Mouse (Mus musculus) hematopoietic stem cell, adult 5-6 weeks (primary cell): ENCODE data around the gene Shb. TPM values are rescaled to one million over a fixed set of nuclear protein-coding genes. Genes with fewer than 3 reads are reported as not detected.

Source experiments
- ATAC-seq, 2 experiments: fragments of 125-278 bp in 1 of 2; replicated peaks in 1 of 2; 2 replicates each; pipeline ENCODE4 v1.8.0; 2016 to 2017; ENCODE audit warnings: inconsistent platforms in 2 of 2, mild to moderate bottlenecking in 2 of 2, moderate number of reproducible peaks in 2 of 2, low read depth in 1 of 2, moderate TSS enrichment in 1 of 2; ENCODE audit not compliant: low FRiP score in 2 of 2, poor library complexity in 2 of 2, severe bottlenecking in 2 of 2, insufficient read depth in 1 of 2, low TSS enrichment in 1 of 2
- total RNA-seq: library from RNA; stranded (forward); fragments of 172-1452, 232-1000 nt; gene quantifications from 2 replicates; pipeline ENCODE4 v1.2.3, GENCODE M21; 2017

Shb gene
- total RNA-seq, 1 experiment from 2014 or later: 4.5 TPM

DNA sequence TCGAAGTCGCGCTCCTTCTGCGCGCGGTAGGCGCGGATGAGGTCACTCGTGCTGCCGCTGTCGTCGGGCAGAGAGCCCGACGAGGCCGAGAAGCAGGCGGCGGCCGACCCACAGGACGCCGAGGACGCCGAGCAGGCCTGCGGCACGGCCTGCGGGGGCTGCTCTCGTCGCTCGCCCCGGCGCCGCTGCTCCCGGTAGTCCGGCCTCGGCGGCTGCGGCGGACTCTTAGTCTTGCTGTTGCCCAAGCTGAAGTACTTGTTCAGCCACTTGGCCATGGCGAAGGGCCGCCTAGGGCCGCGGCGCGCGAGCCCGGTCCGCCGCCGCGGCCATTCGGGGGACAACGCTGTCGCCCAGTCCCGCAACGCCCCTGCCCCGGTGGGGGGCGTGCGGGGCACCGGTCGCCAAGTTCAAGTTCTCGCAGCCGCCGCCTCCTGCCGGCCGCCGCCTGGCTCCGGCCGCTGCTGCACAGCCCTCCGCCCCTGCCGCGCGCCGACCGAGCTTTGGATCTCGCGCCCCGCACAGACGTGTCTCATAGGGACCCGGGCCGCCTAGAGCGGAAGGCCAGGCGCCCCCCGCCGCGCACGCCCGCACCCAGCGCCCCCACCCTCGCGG, 2.2 kb downstream of the Shb start:
- no peak for ATAC-seq

DNA sequence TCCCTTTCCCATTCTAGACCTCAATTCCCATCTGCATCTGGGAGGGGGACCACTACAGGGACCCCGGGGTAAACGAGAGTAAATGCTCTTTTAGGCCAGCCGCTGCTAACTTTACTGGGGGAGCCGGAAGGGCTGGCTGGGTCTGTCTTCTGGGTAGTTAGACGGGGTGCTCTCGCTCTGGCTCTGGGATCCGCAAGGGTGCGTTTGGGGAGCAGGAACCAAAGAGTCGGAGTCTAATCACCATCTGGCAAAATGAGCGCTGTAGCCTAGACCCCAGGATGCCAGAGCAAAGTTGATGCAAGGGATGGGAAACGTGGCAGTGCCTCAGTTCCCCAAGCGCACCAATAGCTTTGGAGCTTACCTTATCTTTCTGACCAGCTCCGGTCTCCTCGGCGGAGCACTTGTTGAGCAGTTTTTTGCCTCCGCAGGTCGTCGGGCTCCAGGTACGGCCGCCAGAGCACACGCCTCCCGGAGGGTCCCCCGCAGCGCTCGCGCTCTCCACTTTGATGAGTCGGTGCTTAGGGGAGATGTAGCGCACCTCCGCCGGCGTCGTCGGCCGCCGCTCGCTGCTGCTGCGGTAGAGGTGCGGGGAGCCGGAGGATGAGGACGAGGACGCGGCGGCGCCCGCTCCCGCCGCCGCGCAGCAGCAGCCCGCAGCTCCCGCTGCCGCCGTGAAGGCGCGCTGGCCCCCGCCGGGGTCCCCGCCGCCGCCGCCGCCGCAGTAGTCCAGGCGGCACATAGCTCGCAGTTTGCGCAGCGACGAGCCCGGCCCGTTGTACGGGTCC, 2.9 kb downstream of the Shb start:
- ATAC-seq: no peak

DNA sequence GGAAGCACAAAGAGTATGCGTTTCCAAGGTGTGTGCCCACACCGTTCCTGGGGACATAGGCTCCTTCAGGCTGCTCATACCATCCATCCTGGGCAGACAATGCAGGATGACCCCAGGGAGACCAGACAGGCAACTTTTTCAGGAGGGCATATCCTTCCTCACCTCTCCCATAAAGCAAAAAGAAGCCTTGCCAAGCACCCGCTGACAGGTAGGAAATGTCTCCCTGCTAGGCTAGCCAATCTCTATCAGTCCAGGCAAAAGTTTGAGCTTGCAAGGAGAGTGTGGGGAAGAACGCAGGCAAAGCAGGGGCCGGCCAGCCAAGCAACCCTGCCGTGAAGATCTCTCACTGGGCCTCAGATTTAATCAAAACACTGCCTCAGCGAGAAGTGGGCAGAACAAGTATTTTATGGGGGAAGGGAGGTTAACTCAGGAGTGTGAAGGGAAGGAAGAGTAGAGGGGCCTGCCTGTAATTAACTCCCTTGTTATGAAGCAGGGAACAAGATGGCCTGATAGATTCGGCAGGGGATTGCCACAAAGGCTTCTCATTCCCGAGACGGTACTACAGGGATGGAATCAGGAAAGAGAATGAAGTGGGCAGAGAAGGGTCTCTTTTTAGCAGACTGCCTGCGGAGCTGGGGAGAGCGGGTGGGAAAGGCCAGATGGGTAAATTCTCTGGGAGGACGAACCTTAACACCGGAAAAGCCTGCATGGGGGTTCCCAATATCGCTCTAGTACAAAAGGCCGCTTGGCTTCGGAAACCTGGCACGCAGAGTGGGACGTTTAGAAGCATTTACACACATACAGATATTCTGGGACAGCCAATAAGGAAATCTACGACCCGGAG, 3.7 kb downstream of the Shb start:
- no peak for ATAC-seq

DNA sequence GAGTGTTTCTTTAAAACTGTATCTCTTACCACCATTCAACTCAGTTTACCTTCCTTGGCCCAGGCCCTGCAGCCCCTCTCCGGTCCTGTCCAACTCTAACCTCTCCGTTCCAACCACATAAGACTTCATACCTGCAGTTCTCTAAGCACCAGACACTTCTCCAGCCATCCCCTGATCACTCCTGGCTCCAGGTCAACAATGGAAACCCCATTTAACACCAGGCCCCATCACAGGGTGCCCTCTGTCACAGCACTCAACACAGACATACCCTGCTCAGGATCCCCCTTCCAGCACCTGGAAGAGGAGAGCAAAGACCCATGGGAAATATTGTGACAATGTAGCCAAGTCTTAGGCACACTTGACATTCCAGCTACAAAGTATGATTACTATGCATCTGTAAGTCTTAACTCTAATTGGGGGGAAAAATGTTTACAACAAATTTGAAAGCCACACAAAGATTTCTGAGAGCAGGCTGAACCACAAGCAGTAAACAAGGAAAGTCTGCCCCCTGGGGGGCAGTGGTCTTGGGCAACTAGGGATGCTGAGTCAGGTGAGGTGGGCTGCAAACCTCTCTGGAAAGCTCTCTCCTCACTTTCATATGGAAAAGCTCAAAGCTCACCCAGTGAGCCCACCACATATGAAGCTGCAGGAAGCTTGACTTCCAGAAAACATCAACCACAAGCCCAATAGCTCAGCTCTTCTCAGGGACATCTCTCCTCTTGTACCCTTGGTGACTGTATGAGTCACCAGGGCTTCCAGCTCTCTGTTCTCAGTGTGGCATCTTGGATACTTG, 4.5 kb downstream of the Shb start:
- ATAC-seq: no peak

DNA sequence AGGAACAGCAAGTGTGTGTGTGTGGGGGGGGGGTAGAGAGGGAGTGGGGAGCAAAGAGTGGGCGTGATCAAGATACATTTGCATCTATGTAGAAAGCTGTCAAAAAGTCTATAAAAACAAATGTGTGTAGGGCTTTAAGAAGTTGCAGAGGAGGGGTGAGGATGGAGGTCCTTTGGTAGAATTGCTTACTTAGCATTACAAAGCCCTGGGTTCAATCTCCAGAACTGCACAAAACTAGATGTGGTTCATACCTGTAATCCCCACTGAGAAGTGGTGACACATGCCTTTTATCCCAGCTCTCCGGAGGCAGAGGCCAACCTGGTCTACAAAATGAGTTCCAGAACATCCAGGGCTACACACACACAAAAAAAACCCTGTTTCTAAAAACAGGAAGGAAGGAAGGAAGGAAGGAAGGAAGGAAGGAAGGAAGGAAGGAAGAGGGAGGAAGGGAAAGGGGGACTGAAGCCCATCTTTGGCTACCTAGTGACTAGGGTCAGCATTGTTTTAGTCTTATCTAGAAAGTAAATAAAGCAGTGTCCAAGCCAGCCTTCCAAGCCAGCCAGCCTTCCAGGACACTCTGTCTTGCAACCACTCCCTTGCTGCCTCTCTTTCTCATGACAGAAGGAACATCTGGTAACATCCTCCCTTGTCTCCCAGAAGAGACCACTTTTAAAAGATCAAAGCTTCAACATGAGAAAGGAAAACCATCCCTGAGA, 5.3 kb downstream of the Shb start:
- no peak for ATAC-seq

DNA sequence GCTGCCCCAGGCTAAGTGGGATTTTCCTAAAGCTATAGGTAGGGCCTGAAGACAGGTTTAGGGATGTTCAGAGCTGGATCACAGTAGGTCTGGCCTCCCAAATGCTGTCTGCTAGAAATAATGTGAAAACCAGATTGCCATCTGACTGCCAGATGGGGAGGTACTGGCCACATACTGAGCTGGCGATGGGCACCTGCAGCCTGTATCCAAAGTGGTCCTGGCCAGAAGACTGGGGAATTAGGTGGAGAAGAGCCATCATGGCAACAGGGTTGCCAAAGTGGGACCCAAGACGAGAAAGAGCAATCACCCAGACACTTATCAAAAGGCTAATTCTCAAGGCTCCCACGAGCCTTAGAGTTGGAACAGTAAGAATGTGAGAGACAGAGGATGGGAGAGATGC, 6.1 kb downstream of the Shb start:
- ATAC-seq: no peak

DNA sequence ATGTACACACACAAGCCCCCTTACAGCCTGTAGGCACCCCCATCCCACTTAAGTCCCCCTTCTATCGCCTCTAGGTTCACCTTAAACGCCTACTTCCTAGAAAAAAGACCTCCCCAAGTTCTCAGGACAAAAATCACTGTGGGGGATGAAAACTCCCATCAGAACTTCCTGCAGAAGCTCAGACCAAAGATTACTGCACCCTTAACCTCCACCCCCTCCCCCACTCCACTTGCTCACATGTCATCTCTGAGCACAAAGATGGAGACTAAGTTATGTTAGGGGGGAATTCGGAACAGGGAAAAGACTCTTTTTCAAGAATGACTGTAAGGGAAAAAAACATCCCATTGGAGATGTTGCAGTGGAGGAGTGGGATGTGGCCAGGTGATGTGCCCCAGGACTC, 6.7 kb downstream of the Shb start:
- no peak for ATAC-seq

DNA sequence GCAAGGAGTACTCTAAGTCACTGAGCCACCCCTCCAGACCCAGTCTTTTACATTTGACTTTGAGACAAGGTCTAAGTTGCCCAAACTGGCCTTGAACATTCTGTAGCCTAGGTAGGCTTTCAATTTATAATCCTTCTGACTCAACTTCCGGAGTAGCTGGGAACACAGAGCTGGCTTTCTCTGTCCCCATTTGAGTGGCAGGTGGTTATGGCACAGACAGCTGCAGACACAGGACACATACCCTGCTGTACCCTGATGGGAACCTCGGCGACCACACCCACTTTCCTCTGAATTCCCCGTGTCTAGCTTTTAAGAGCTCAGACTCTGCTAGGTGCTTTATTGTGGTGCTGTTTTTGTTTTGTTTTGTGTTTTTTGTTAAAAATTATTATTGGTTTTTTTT, 7.7 kb downstream of the Shb start:
- ATAC-seq: no peak

DNA sequence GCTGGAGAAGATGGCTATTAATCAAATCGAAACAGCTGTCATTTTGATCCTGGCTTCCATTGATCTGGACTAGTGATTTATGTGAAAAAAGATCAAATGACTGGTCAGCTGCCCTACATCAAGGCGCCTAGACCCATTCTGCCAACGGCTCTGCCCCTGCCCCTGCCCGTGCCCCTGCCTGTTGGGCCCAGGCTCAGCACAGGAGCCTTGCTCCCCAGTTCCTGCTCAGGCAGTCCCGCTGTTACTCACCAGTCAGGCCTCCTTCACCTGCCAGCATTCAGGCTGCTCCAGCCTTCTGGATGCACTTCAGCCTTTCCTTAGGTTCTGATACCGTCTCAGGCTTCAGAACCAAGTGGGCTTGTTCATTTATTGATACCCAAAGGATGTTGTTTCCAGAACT, 8.9 kb downstream of the Shb start:
- no peak for ATAC-seq

DNA sequence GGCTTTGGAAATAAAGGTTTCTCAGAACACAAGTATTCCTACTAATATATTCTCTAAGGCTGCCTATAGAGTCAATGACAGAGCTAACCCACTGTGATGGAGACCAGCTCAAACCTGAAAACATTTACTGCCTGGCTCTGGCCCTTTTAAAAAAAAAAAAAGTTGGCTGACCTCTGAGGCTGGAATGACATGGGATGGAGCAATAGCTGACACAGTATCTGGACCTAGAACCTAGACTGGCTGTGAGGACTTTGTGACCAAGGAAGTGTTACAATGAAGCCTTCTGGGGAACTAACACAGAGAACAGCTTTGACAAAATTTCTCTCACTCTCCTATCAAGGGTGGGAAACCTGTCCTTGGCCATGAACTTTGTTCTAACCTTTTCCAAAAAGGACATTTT, 9.3 kb downstream of the Shb start:
- ATAC-seq: no peak

DNA sequence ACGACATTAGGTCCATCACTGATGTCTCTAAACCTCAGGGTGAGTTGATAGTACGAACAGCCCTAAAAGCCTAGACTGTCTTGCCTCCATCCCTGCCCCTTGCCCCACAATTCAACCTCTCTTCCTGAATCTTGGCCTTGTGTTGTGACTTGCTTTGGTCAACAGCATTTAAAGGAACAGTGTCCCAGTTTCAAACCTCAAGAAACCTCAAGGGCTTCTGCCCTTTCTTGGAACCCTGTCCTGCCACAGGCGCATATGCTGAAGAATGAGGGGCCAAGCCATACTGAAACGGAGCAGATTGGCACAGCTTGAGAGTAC, 9.7 kb downstream of the Shb start:
- ATAC-seq: no peak

DNA sequence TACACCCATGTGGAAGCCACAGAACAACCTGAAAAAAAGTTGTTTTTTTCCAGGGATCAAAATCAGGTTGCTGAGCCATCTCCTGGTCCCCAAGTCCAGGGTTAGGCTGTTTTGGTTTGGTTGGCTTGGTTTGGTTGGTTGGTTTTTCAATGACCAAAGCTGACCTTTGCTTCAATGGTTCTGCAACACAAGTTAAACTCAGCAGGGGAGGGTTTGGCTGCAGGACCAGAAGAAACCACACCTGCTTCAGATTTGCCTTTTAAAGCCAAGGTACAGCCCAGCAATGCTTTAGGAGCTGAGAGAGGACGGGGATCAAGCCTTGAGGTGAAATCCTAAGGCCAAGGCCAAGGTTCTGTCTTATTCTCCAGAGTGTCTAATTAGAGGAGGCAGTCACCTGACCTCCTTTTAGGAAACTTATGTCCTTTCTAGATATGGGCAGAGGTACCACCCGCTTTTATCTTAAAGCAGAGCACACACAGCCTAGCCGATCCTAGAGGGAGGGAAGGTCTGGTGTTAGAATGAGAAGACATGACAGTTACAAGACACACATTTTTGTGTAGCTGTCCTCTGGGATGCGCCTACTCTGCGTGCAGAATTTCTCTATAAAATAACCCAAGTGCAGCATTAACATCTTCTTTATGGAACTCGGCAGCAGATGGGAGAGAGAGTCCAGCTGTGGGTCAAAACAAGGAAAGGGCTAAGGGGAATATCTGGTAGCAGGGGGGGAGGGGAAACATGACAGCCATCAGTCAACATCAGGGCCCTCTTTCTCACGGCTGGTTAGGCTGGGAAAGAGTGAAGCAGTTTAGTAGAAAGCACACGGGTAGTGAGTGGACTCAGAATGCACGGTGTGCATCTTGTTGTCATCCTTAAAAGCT, 10.3 kb downstream of the Shb start:
- no peak for ATAC-seq

DNA sequence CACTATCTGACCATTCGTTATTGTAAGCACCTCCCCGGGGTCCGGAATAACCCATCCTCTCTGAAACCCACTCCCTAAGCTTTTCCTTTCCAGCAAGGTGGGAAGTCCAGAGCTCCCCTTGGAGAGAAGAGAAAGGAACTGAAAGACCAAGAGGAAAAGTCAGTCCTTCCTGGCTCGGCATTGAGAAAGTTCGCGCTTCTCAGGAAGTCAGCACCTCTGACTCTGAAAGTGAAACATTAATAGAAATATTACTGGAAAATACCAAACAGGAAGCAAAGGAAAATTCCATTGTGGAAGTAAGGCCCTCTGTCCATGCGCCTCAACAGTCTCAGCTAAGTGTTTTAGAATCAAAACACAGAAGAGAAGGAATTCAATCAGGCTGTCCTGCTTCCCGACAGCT, 11.9 kb downstream of the Shb start:
- no peak; a peak in 1 of 4 replicates for ATAC-seq

DNA sequence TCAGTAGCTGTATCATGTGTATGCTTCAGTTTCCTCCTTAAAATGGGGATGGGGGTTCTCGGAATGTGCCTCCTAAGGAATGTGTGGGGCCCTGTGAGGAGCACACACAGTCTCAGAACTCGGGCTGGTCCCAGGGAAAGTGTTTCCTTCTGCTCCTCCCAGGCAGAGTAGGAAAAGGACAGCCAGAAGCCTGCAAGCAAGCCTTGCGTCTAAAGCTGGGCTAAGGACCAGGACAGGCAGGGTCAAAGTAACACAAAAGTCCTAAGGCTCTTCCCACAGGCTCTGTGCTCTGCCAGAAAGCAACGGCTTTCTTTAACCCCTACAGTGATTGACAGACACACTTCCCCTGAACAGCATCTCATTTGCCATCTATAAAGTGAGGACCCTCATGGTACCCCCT, 14.9 kb downstream of the Shb start:
- no peak for ATAC-seq

DNA sequence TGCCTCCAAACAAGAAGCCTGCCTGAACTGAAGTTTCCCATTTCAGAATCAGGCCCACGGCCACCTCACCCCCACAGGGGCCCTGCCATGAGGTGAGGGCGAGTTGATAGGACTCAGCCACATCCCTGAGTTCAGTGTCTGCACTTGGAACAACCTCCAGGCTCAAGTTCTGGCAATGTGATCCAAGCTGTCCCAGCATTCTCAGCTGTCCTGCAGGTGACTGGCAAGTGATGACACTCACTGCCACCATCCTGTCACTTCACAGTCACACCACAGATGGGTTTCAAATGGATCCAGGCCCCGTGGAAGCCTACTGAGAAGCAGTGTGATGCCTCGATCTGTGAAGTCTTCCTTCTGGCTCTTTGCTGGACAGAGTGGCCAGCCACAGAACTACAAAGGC, 16.4 kb downstream of the Shb start:
- no peak for ATAC-seq

DNA sequence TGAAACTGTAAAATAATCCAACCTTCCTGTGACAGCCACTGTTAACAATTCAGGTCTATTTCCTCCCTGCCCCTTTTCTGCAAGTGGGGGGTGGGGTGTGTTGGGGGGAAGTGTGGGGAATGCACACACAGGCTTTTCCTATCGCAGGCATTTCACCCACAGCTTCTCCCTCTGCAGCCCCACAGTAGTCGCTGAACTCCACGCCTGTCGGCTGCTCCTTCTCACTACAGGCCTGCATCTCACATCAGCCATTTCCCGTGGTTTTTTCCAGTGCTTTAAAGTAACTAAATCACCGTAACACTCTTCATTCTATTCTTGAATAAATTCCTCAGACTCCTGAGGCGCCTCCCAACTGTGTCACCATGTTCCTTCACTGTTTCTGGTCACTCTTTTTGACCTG, 17.9 kb downstream of the Shb start:
- ATAC-seq: no peak
